Mouse (Mus musculus) embryonic facial prominence, embryonic 11.5 days (tissue): ENCODE results near the gene Smcr8. TPM values are rescaled to one million over a fixed set of nuclear protein-coding genes. Genes with fewer than 3 reads are reported as not detected.

Experiments
- ATAC-seq: fragments of 200-750 bp; cut with Nextera tagmentation; replicated peaks from 2 replicates; pipeline ENCODE4 v1.8.0; 2017; ENCODE audit warnings: low read depth; ENCODE audit not compliant: insufficient number of reproducible peaks, low FRiP score, low TSS enrichment
- DNase-seq: peaks from one replicate; pipeline ENCODE4 v3.0.0-alpha.2; 2015; ENCODE audit warnings: low spot score
- H3K27ac ChIP-seq: fragments of 300-500 bp; sonication (generic); replicated peaks from 2 replicates; pipeline ENCODE4 v1.5.1; 2014; ENCODE audit warnings: mild to moderate bottlenecking, low read depth, low read length, control low read depth
- H3K27me3 ChIP-seq: fragments of 300-500 bp; sonication (generic); 2 replicates; pipeline ENCODE4 v1.6.1; 2014; ENCODE audit warnings: mild to moderate bottlenecking, low read length, moderate library complexity, mixed read lengths; ENCODE audit not compliant: control insufficient read depth, insufficient read depth
- H3K36me3 ChIP-seq: fragments of 300-500 bp; sonication (generic); replicated peaks from 2 replicates; pipeline ENCODE4 v1.6.1; 2014; ENCODE audit warnings: low read depth, mild to moderate bottlenecking, low read length, moderate library complexity, mixed read lengths; ENCODE audit not compliant: control insufficient read depth, insufficient read depth
- H3K4me1 ChIP-seq: fragments of 300-500 bp; sonication (generic); 2 replicates; pipeline ENCODE4 v1.6.1; 2014; ENCODE audit warnings: low read length, mixed read lengths; ENCODE audit not compliant: control insufficient read depth, insufficient read depth
- H3K4me2 ChIP-seq: fragments of 300-500 bp; sonication (generic); 2 replicates; pipeline ENCODE4 v1.6.1; 2014; ENCODE audit warnings: low read depth, mild to moderate bottlenecking, control low read depth, low read length, moderate library complexity
- H3K4me3 ChIP-seq: fragments of 300-500 bp; sonication (generic); 2 replicates; pipeline ENCODE4 v1.5.1; 2014; ENCODE audit warnings: low read depth, low read length, control low read depth
- H3K9ac ChIP-seq: fragments of 300-500 bp; sonication (generic); replicated peaks from 2 replicates; pipeline ENCODE4 v1.6.1; 2014; ENCODE audit warnings: mild to moderate bottlenecking, control low read depth, low read length
- H3K9me3 ChIP-seq: fragments of 300-500 bp; sonication (generic); replicated peaks from 2 replicates; pipeline ENCODE4 v1.6.1; 2016; ENCODE audit warnings: mild to moderate bottlenecking, low read length, inconsistent platforms, mixed read lengths; ENCODE audit not compliant: control insufficient read depth
- WGBS: fragments of 180-500 bp; shearing (Covaris S2); extraction: QIAGEN DNeasy Blood & Tissue Kit; methylation state at CpG from one replicate; pipeline ENCODE4 v1.1.7; 2014; 5-methylcytosine and 5-hydroxymethylcytosine counted together
- polyA plus RNA-seq: library from polyadenylated mRNA; unstranded; fragments of >200 nt; fragmentation: Nextera tagmentation; extraction: Ambion mirVana; gene quantifications from 2 replicates; pipeline ENCODE4 v1.2.1, GENCODE M21; 2014

The Smcr8 gene
- 8.9 and 9.9 TPM in 2 replicates for polyA plus RNA-seq

DNA sequence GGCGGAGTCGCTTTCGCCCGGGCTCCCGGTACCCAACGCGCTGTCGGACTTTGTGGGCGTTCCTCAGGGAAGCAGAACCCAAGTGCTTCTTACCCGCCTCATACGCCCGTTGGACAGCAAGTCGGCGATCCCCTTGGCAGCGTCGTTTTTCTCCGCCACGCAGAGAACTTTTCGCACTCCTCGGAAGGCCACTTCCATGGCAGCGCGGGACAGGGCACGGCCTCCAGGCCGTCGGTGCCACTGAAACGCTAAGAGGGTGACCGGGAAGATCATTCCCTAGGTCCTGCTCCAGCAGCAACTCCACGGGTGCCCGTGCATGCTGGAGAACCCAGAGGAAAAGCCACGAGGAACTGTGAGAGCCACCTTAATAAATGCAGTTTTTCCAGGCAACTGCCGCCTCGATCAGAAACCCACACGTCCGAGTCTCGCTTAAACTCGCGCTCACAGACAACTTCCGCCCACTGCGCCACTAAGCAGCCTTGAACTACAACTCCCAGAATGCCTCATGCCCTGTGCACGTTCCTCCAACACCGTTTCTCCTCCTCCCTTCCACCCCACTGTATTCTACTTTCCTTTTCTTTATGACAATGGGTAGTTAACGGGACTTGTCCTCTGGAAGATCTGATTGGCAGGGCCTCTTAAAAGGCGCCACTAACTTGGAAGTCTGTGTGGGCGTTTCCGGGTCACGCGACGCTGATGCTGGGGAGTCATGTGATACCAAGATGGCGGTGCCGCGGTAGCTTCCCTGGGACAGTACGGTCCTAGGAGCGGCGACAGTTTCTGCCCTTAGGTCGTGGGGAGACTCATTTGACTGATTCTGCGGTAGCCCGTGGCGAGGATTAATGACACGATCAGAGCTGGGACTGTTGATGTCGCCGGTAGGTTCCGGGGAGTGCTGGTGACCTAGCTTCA, at the start of gene Smcr8, which contains the start of gene Top3a:
Gene Smcr8, plus strand, starts transcription at position 696 of the 912 bp plus-strand sequence.
Gene Top3a, minus strand, starts transcription at position 537 of the 912 bp plus-strand sequence.
- WGBS, result under 1% methylated on average over 62 of the region's 62 CpGs

DNA sequence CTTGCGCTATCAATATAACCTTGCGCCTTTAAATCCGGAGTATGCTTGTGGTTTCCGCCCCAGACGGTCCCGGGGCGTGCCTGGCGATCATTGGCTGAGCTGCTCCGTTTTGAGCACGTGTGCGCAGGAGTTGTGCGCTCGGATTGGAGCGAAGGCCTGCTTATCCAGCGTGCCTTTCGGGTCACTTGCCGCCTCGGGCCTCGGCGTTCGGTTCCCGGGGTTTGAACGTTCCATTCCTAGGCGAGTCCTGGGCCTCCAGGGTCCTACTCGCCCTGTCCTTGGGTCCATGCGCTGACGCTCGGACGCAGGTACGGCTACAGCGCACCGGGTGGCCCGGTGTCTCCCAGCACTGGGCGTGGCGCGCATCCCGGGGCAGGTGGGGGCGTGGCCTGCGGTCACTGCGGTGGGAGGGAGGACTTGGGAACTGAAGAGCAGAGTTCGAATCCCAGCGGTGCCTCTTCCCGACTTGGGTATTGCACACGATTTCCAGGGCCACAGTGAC, 49.0 kb upstream of the Smcr8 start, which contains the start of gene Mief2:
Gene Mief2, plus strand, starts transcription at position 139 of the 502 bp plus-strand sequence.
- H3K9ac ChIP-seq, result peak within 1 kb of the TSS; percentile 91
- H3K27ac ChIP-seq, result peak within 1 kb of the TSS; percentile 76
- H3K9me3 ChIP-seq, result no peaks in the 10 kb centered on the region
- under 1% methylated on average over 44 of the region's 44 CpGs for WGBS
- peaks cover 3% of the 10 kb centered on the region; the same call in 1 of the 2 replicates for H3K4me1 ChIP-seq
- H3K27me3 ChIP-seq, result no peaks in the 10 kb centered on the region
- peak; percentile 96 for DNase-seq
- H3K36me3 ChIP-seq, result peaks cover 2% of the 10 kb centered on the region
- ATAC-seq, result peak; percentile 91
- peak within 1 kb of the TSS; percentile 86 for H3K4me3 ChIP-seq
- peak within 1 kb of the TSS; percentile 78 for H3K4me2 ChIP-seq

More for the DNA sequence above, at the start of gene Smcr8, which contains the start of gene Top3a:
- Histone ChIP-seq H3K4me2 (peak within 1 kb of the TSS; percentile 69), H3K9ac (peak within 1 kb of the TSS; percentile 83), H3K36me3 (no peaks in the 10 kb centered on the region; the same call in 1 of the 2 replicates), H3K4me3 (peak within 1 kb of the TSS; percentile 70), H3K27ac (peak within 1 kb of the TSS; percentile 52), H3K9me3 (no peaks in the 10 kb centered on the region), H3K4me1 (no peaks in the 10 kb centered on the region; the same call in 1 of the 2 replicates), H3K27me3 (no peaks in the 10 kb centered on the region)
- ATAC-seq, result peak; percentile 95
- peak; percentile 96 for DNase-seq

DNA sequence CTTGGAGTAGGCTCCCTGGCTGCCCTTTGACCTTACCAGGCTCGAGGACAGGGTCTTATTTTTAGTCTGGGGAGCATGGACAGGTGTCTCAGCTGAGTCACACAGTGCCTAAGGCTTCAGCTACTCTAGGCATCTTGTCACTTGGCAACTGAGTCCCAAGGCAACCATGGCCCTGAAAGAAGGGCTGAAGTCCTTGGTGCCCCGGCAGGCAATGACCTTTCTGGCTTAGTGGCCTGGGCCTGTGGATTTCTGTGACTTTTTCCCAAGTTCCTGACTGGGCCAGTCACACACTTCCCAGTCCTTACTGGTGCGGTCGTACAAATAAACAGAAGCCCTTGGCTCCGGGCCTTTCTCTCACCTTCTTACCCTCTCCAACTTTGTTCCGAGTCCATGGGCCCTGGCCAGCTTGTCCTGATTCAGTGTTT, 48.1 kb upstream of the Smcr8 start:
- H3K27me3 ChIP-seq, result no peaks in the 10 kb centered on the region
- H3K4me1 ChIP-seq, result peaks cover 3% of the 10 kb centered on the region; the same call in 1 of the 2 replicates
- DNase-seq (no peak), ATAC-seq (no peak)
- H3K9ac ChIP-seq, result no peak overlapping the region
- H3K27ac ChIP-seq, result no peak overlapping the region
- H3K9me3 ChIP-seq, result no peaks in the 10 kb centered on the region
- H3K36me3 ChIP-seq, result no peaks in the 10 kb centered on the region; the same call in 1 of the 2 replicates
- 74% methylated on average over 6 of the region's 6 CpGs for WGBS
- H3K4me3 ChIP-seq, result peak overlapping the region; percentile 67
- H3K4me2 ChIP-seq, result no peak overlapping the region

DNA sequence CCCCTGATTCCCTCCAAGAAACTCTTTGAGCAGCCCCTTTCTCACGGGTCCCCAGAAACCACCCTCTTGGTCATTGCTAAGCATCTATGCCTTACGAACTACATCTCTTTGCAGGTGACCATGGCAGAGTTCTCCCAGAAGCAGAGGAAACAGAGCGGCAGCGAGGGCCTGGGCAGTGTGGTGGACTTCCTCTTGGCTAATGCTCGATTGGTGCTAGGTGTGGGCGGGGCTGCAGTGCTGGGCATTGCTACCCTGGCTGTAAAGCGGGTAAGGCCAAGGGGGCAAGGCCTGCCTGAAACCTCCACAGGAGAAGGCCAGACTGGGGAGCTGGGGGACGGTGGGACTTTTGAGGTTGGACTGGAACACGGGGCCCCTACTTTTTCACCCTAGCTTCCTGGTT, 47.2 kb upstream of the Smcr8 start:
- 88% methylated on average over 9 of the region's 9 CpGs for WGBS
- no peak for ATAC-seq

DNA sequence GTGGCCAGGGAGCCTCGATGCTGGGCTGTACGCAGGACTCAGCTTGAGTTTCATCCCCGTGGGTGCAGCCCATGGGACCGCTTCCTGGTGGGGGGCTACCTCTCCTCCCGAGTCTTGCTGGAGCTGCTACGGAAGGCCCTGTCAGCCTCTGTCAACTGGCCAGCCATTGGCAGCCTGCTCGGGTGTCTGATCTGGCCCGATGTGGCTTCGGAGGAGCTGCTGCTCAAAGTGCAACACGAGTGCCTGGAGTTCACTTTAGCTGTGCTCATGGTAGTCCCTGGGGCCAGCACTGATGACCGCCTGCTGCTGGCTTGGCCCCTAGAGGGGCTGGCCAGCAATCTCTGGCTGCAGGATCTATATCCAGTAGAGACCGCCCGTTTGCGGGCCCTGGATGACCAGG, 46.1 kb upstream of the Smcr8 start:
- no peaks in the 10 kb centered on the region for H3K27me3 ChIP-seq
- no peaks in the 10 kb centered on the region for H3K9me3 ChIP-seq
- H3K4me1 ChIP-seq, result peaks cover 3% of the 10 kb centered on the region; the same call in 1 of the 2 replicates
- DNase-seq (no peak), ATAC-seq (no peak)
- H3K4me2 ChIP-seq, result no peak overlapping the region
- no peak overlapping the region for H3K27ac ChIP-seq
- H3K4me3 ChIP-seq, result no peak overlapping the region
- no peak overlapping the region for H3K9ac ChIP-seq
- WGBS, result 88% methylated on average over 14 of the region's 14 CpGs
- H3K36me3 ChIP-seq, result no peaks in the 10 kb centered on the region; the same call in 1 of the 2 replicates

More for the DNA sequence above, 47.2 kb upstream of the Smcr8 start:
- Histone ChIP-seq H3K27ac (no peak overlapping the region), H3K27me3 (no peaks in the 10 kb centered on the region), H3K4me1 (peaks cover 3% of the 10 kb centered on the region; the same call in 1 of the 2 replicates), H3K36me3 (no peaks in the 10 kb centered on the region; the same call in 1 of the 2 replicates), H3K9ac (no peak overlapping the region), H3K4me2 (no peak overlapping the region), H3K9me3 (no peaks in the 10 kb centered on the region), H3K4me3 (no peak overlapping the region)
- no peak for DNase-seq

DNA sequence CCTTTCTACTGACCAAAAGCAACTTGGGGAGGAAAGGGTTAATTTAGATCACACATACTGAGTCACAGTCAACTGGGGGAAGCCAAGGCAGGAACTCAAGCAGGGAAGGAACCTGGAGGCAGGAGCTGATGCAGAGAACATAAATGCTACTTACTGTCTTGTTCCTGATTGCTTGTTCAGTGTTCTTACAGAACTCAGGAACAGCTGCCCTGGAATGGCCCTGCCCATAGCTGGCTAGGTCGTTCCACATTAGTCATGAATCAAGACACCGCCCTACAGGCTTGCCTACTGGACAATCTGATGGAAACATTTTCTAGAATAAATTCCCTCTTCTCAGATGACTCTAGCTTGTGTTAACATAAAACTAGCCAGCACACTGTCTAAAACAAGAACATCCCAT, 43.1 kb upstream of the Smcr8 start:
- H3K4me2 ChIP-seq, result no peak overlapping the region
- no peak overlapping the region for H3K9ac ChIP-seq
- no peak overlapping the region for H3K27ac ChIP-seq
- H3K9me3 ChIP-seq, result no peaks in the 10 kb centered on the region
- no peaks in the 10 kb centered on the region for H3K27me3 ChIP-seq
- no peaks in the 10 kb centered on the region for H3K4me1 ChIP-seq
- DNase-seq (no peak), ATAC-seq (no peak)
- H3K36me3 ChIP-seq, result no peaks in the 10 kb centered on the region; the same call in 1 of the 2 replicates
- WGBS, result 82% methylated on average over 2 of the region's 2 CpGs
- no peak overlapping the region for H3K4me3 ChIP-seq

DNA sequence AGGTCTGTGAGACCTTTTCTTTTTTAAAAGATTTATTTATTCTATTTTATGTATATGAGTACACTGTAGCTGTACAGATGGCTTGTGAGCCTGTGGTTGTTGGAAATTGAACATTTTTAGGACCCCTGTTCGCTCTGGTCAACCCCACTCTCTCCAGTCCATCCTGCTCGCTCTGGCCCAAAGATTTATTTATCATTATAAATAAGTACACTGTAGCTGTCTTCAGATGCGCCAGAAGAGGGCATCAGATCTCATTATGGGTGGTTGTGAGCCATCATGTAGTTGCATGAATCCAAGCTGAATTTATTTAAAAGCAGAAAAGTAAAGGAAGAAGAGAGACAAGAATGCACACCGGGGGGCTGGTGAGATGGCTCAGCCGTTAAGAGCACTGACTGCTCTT, 42.1 kb upstream of the Smcr8 start:
- H3K9me3 ChIP-seq, result no peaks in the 10 kb centered on the region
- WGBS, result 80% methylated on average over 5 of the region's 5 CpGs
- no peak for ATAC-seq
- no peaks in the 10 kb centered on the region for H3K27me3 ChIP-seq
- H3K9ac ChIP-seq, result no peak overlapping the region
- H3K36me3 ChIP-seq, result no peaks in the 10 kb centered on the region; the same call in 1 of the 2 replicates
- no peak overlapping the region for H3K27ac ChIP-seq
- no peak overlapping the region for H3K4me2 ChIP-seq
- no peak for DNase-seq
- H3K4me3 ChIP-seq, result no peak overlapping the region
- no peaks in the 10 kb centered on the region for H3K4me1 ChIP-seq
